Mouse (Mus musculus) left cerebral cortex, adult 2 months (tissue): ENCODE data around the gene Dhcr7. TPM values are rescaled to one million over a fixed set of nuclear protein-coding genes. Genes with fewer than 3 reads are reported as not detected.

Experiments
- DNase-seq, 2 experiments: peaks; one replicate each; pipeline ENCODE4 v3.0.0; 2021 to 2022; ENCODE audit warnings: low spot score in 2 of 2, mixed read lengths in 1 of 2; ENCODE audit errors: extremely low spot score in 1 of 2
- H3K27ac ChIP-seq: fragments of 200-600 bp; 2 replicates; pipeline ENCODE4 v1.8.1; 2022
- H3K4me3 ChIP-seq: fragments of 200-600 bp; 2 replicates; pipeline ENCODE4 v1.8.1; 2022
- CTCF ChIP-seq: fragments of 200-600 bp; IDR thresholded peaks from 2 replicates; pipeline ENCODE4 v1.8.1; 2022; ENCODE audit warnings: antibody characterized with exemption, mild to moderate bottlenecking, moderate library complexity
- intact Hi-C: fragments of 180-260 bp; cut with DNase I; formaldehyde crosslinking; loops from one replicate; pipeline ENCODE4 v1.15.1; 2025
- microRNA-seq, 2 experiments: library from miRNA; unstranded; fragments of <30 nt; microRNA quantifications; one replicate each; pipeline ENCODE4 v1.2.0; 2021
- total RNA-seq, 2 experiments: library from RNA; stranded (reverse); gene quantifications; 2 replicates each; pipeline ENCODE4 v1.2.3; 2021

Gene Dhcr7
- total RNA-seq, 2 experiments from 2014 or later: 31.6 to 36.1 TPM

- intact Hi-C loops: loop anchor here (10.0 kb wide), 3 partner anchors 240 to 640 kb away; partner anchors contain the start of gene Cttn
- no peak for DNase-seq
- Histone ChIP-seq H3K4me3 (no peak overlapping the region), H3K27ac (no peak overlapping the region)
- no peak for TF ChIP-seq CTCF
Measured at GRCm38 (mm10) chr7:143834972-143835371, 12.0 kb downstream of the Dhcr7 start.

- TF ChIP-seq CTCF: no peak
- Histone ChIP-seq H3K27ac (no peak overlapping the region), H3K4me3 (no peak overlapping the region)
- DNase-seq: no peak
- intact Hi-C loops: loop anchor here (10.0 kb wide), 3 partner anchors 237 to 637 kb away; partner anchors contain the start of gene Cttn
Measured at GRCm38 (mm10) chr7:143837705-143838358, 14.9 kb downstream of the Dhcr7 start.

DNA sequence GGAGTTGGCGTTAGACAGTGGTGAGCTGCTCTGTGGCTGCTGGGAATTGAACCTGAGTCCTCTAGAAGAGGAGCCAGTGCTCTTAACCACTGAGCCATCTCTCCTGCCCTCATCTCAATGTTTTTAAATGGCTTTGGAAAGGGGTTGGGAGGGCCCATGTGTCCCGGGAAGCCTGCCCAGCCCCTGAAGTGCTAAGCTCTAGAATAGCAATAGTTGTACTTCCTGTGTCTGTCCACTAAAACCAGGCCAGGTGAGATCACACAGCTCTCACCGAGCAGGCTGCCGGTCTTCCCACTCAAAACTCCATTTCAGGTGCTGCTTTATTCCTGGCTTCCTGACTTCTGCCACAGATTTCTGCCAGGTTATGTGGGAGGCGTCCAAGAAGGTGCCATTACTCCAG is 17.2 kb downstream of the Dhcr7 start:
- Histone ChIP-seq H3K27ac (no peak overlapping the region), H3K4me3 (no peak overlapping the region)
- intact Hi-C loops: no loop called here
- DNase-seq: no peak
- no peak for TF ChIP-seq CTCF

DNA sequence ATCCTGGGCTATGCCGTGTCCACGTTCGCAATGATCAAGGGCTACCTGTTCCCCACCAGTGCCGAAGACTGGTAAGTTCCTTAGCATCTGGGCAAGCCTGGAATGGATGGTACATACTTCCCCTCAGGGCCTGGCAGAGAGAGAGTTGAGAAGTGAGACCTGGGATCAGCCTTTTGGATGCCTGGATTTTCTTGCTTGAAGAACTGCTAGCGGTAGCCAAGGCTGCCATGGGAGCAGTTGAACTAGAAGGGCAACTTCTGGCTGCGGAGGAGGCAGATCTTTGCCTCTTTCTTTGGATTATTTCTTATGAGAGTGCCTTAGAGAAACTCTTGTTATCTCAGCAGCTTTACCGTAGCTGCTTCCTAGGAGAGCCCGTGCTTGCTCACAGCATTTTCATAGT is 18.4 kb downstream of the Dhcr7 start:
- H3K4me3 ChIP-seq: no peak overlapping the region
- no peak for TF ChIP-seq CTCF
- H3K27ac ChIP-seq: no peak overlapping the region
- no peak for DNase-seq
- intact Hi-C loops: no loop called here

DNA sequence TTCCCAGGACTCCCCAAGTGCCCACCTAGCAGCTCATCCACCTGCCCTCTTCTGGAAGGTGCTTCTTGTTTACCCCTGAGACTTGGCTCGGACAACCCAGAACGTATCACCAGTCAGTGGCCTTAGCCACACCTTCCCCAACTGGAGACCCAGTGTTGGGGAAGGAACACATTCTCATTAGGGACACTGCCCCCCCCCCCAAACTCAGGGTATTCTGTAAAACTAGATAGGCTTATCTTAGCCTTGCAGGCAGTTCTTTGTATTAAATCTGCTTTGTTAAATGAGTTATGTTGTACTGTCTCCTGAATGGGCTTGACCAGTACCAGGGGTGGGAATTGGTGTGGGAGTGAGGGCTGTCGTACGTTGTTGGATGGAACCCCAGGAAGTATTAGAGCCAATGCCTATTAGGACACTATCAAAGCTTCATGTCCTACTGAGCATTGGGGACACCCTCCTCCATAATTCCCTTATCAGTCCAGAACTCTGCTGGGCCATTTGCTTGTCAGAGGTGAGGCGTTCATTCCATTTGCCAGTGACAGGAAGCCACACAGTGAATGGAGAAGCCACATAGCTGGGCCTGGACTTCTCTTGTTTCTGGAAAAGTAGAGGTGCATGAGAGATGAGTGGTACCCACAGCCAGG is 25.3 kb downstream of the Dhcr7 start:
- intact Hi-C loops: no loop called here
- no peak for DNase-seq
- Histone ChIP-seq H3K4me3 (no peak overlapping the region), H3K27ac (no peak overlapping the region)
- no peak for TF ChIP-seq CTCF

GRCm38 (mm10) chr7:143848768-143849482 is 26.0 kb downstream of the Dhcr7 start:
- H3K27ac ChIP-seq: no peak overlapping the region
- H3K4me3 ChIP-seq: no peak overlapping the region
- no peak for TF ChIP-seq CTCF
- intact Hi-C loops: no loop called here
- no peak for DNase-seq

DNA sequence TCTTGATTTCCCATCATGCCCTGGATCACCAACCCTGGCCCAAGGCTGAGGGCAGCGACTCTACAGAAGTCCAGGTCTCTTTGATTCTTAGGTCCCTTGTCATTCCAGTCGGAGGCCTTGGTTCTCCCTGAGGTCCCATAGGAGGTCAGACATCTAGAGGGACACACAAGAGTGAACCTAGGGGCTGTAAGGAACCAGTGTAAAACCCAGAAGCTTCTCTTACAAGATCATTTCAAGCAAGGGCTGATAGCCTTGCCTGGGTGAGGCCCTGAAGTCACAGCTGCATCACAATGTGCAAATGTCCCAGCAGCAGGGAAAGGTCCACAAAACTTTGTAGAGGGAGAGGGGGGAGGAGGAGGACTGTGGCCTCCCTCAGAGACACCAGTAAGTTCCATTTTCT is 43.6 kb downstream of the Dhcr7 start, which contains the start of gene Gm498:
Gm498 (plus strand) TSS at position 301 of the 400 bp plus-strand sequence.
- H3K4me3 ChIP-seq: no peak within 1 kb of the TSS
- no peak for DNase-seq
- intact Hi-C loops: no loop called here
- no peak for TF ChIP-seq CTCF
- H3K27ac ChIP-seq: no peak within 1 kb of the TSS

GRCm38 (mm10) chr7:143868874-143869273 is 45.9 kb downstream of the Dhcr7 start:
- no peak for DNase-seq
- Histone ChIP-seq H3K4me3 (no peak overlapping the region), H3K27ac (no peak overlapping the region)
- intact Hi-C loops: no loop called here
- no peak for TF ChIP-seq CTCF

DNA sequence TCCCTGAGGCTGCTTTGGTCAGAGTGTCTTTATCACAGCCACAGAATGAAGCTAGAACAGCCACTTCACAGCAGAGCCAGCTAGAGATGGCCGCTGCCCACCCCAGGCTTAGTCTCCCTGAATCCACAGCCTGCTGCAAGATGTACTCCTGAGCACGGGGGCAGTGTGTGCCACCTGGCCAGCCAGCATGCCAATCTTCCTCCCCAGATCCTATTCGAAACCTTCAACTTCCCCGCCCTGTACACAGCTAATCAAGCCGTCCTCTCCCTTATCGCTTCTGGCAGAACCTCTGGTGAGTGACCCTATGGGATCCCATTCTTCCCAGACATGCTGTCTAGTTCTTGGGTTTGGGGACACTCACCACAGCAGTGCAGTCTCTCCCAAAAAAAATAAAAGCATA is 60.8 kb downstream of the Dhcr7 start:
- DNase-seq: no peak

DNA sequence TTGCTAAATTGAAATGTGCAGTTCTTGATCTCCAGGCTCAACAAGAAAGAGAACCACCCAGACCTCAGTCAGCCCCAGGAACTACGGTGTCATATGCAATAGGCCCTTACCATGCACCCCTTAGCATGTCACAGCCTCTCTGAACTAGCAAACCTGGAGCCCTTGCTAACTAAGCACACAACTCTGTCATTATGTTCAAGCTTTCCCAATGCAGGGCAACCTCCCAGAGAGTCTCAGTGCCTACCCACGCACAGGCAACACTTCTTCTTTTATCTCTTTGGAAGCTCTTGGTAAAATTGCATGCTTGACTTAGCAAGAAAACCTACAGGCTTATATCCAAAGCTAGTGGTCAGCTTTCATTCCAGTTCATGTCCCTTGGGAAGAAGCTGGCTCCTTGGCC is 68.2 kb downstream of the Dhcr7 start:
- H3K4me3 ChIP-seq: no peak overlapping the region
- no peak for TF ChIP-seq CTCF
- DNase-seq: no peak
- intact Hi-C loops: no loop called here
- H3K27ac ChIP-seq: no peak overlapping the region

More for the DNA sequence above, 60.8 kb downstream of the Dhcr7 start:
- intact Hi-C loops: no loop called here
- H3K27ac ChIP-seq: no peak overlapping the region
- no peak overlapping the region for H3K4me3 ChIP-seq
- TF ChIP-seq CTCF: no peak

DNA sequence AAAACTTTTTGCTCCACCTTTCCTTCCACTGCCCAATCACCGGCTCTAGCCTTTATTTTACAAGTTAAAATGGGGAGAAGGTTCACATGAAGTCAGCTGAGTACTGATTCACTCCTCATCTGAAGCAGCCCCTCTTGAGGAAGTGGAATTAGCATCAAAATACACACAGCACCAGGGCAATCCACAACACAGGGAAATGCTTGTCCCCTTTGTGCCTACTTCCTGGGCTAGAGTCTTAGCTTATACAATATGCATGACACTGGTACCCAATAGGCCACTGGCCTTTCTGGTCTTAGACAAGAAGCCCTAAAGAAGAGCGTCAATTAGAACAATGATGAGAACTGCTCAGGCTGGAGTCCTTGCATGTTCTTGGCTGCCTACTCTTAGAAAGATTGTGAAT is 69.4 kb downstream of the Dhcr7 start:
- intact Hi-C loops: no loop called here
- Histone ChIP-seq H3K27ac (no peak overlapping the region), H3K4me3 (no peak overlapping the region)
- DNase-seq: no peak
- TF ChIP-seq CTCF: no peak

Small RNA genes lying within 50 kb of the gene (microRNA-seq; reads per million reads assigned to microRNA genes)
- gene Gm22064: 0 reads per million in 2 experiments

Other genes with a start within 250 kb of the Dhcr7 start
- 10 to 100 TPM; 59.5 to 68.2 TPM for gene Cars, start 223.1 kb upstream of the Dhcr7 start, total RNA-seq
- gene Tnfrsf26, start 194.4 kb upstream of the Dhcr7 start, total RNA-seq: not detected
- gene Tnfrsf22, start 173.5 kb upstream of the Dhcr7 start, total RNA-seq: 1 to 10 TPM; 1.5 to 1.9 TPM
- gene Tnfrsf23, start 137.3 kb upstream of the Dhcr7 start, total RNA-seq: 1 to 10 TPM; 1.2 to 2.3 TPM
- gene Osbpl5, start 66.2 kb upstream of the Dhcr7 start, total RNA-seq: 10 to 100 TPM; 37.6 to 40.9 TPM
- not detected for gene Mrgprg, start 56.2 kb upstream of the Dhcr7 start, total RNA-seq
- 1 to 10 TPM; 5.5 to 7.0 TPM for gene Mrgpre, start 38.6 kb upstream of the Dhcr7 start, total RNA-seq
- gene Nadsyn1, start 296 bp upstream of the Dhcr7 start, total RNA-seq: 1 to 10 TPM; 6.4 to 7.1 TPM
- gene Gm498, start 43.7 kb downstream of the Dhcr7 start, total RNA-seq: not detected
- gene Shank2, start 178.8 kb downstream of the Dhcr7 start, total RNA-seq: 100 to 1,000 TPM; 163 to 170 TPM